ENCODE assay signal across 21 mouse cellular contexts in the genomic region with DNA sequence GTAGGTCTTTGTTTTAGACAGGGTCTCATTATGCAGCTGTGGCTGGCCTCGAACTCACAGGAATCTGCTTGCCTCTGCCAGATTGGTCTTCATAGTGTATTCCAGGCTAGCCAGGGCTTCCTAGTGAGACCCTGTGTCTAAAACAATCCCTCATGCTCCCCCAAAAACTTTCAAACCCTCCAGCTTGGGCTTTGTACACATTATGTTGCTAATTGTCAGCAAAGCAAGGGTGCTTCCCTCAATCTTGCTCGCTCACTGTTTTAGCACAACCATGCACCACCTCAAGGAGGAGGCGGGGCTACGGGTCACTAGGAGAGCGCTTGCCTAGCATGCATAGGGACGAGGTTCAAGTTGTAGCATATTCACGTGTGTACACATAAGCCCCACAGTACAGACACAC. TPM values are rescaled to one million over a fixed set of nuclear protein-coding genes. Genes with fewer than 3 reads are reported as not detected.
"Had no signal": no experiment of that assay in that cellular context is flagged by ENCODE, and none has a peak within 500 bp of the region (broad histone marks: within the 10 kb centered on the region; RNA-seq: fewer than 3 reads in every experiment).

No protein-coding gene starts in this region.

- H3K9me3 ChIP-seq: kidney, embryonic 15.5 days; liver, embryonic 13.5 days; midbrain, embryonic 12.5 days had no signal

- H3K27me3 ChIP-seq: kidney, embryonic 15.5 days; liver, embryonic 13.5 days; midbrain, embryonic 12.5 days had no signal

- H3K9ac ChIP-seq: kidney, embryonic 15.5 days; liver, embryonic 13.5 days; midbrain, embryonic 12.5 days had no signal

- ATAC-seq: midbrain, embryonic 16.5 days had no signal

- DNase-seq: kidney, postnatal 10 days; kidney, postnatal 36 days; layer of hippocampus, postnatal 36 days; liver, embryonic 13.5 days; lung, adult 2 months; lung, postnatal 14 days; lung, postnatal 4 days; thymus, adult 2 months; thymus, postnatal 14 days; thymus, postnatal 4 days had no signal

- H3K27ac ChIP-seq: kidney, embryonic 15.5 days; left cerebral cortex, adult 2 months; liver, embryonic 13.5 days; midbrain, embryonic 12.5 days; stomach, postnatal 0 days had no signal

- H3K4me2 ChIP-seq: kidney, embryonic 15.5 days; liver, embryonic 13.5 days; midbrain, embryonic 12.5 days had no signal

- H3K4me3 ChIP-seq: kidney, embryonic 15.5 days; left cerebral cortex, adult 2 months; liver, embryonic 13.5 days; midbrain, embryonic 12.5 days; myocyte had no signal

- H3K4me1 ChIP-seq: kidney, embryonic 15.5 days; liver, embryonic 13.5 days had no signal

RNA-seq across cellular contexts. Expression of gene Wnt3, which starts 54.9 kb away (rescaled TPM):
- total RNA-seq: liver, adult 2 months; megakaryocyte progenitor cell, adult 5-6 weeks; megakaryocyte-erythroid progenitor cell, adult 5-6 weeks; monocyte, adult 5-6 weeks had no signal
- polyA plus RNA-seq: liver, adult 2 months; liver, embryonic 16.5 days had no signal
